Mouse (Mus musculus): ENCODE data around the gene Krtap2-4.

- TF ChIP-seq CTCF (IDR thresholded peaks at IDR 0.05; ENCODE audit: borderline replicate concordance, control insufficient read depth, extremely low read depth, insufficient read depth, low read length, poor library complexity) (no peak), POLR2A (IDR thresholded peaks at IDR 0.05; ENCODE audit: control insufficient read depth, extremely low read depth, insufficient read depth, low read length, poor library complexity) (no peak)
Measured at GRCm38 (mm10) chr11:99581564-99581963, 33.1 kb downstream of the Krtap2-4 start.
